Mouse (Mus musculus) CD8-positive naive resting alpha-beta T cell, adult 57 days (primary cell): ENCODE data around the gene Olfr1512. TPM values are rescaled to one million over a fixed set of nuclear protein-coding genes. Genes with fewer than 3 reads are reported as not detected.

Experiments
- total RNA-seq: library from RNA; stranded (reverse); gene quantifications from one replicate; pipeline ENCODE4 v1.2.4, GENCODE M21; 2023

Olfr1512 gene
- not detected for total RNA-seq

GRCm38 (mm10) chr14:52379068-52379467 is at the start of gene Olfr1512:
Gene Olfr1512, minus strand, starts transcription at chr14:52379168.

DNA sequence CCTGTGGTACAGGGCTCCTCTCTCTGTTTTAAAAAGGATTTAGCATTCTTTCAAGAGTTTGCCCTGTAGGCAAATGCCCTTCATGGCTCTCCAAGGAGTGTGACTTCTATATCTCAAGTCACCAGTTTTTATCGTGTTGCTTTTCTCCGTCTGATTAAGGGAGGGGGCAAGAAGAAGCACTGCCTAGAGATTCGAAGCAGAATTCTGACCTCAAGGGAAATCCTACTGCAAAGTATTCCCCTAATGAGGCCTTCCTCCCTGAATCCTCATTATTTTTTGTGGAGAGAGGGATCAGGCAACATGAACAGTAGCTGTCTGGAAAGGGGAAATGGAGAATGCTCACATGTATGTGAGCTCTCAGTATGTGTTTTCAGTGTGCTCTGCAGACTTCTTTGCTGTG is 35.3 kb upstream of the Olfr1512 start, which contains the start of gene Olfr1510:
Olfr1510 (minus strand) TSS at position 101 of the 400 bp plus-strand sequence.

DNA sequence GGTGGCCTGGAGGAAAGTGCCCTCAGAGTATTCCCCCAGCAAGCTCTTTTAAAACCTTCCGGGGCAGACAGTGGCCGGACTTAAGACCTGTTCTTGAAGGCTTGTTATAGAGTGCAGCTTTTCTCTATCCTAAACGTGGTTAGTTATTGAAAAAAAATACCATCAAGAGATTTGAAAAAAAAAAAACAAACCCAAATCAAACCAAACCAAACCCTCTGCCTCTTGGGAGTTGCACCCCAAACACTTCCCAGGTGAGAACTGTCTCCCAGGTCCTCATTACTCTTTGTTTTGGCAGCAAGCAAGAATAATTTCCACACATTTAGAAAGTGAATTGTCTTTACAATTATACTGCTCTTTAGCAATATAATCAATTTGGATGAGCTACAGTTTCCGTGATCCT is 18.3 kb upstream of the Olfr1512 start, which contains the start of gene Olfr1511:
Olfr1511 (minus strand) TSS at position 101 of the 400 bp plus-strand sequence.

DNA sequence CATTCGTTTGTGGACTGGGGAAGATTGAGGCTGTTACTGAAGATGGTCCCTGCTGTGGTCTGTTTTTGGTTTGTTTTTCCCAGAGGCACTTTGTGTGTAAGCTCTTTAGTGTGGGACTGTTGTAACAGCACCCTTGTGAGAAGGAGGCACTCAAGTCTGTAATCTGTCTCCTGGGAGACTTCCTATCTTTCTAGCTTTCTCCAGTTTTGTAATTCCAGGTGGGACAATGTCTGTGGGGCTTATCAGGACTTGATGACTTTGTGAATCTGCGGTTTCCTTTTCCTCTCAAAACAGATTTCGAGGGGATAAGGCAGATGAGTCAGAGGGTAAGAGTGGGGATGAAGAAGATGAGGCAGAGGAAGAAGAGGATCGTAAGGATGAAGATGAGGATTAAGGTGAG is 22.7 kb downstream of the Olfr1512 start, which contains the start of gene Olfr1513:
Olfr1513 (minus strand) TSS at position 101 of the 400 bp plus-strand sequence.

DNA sequence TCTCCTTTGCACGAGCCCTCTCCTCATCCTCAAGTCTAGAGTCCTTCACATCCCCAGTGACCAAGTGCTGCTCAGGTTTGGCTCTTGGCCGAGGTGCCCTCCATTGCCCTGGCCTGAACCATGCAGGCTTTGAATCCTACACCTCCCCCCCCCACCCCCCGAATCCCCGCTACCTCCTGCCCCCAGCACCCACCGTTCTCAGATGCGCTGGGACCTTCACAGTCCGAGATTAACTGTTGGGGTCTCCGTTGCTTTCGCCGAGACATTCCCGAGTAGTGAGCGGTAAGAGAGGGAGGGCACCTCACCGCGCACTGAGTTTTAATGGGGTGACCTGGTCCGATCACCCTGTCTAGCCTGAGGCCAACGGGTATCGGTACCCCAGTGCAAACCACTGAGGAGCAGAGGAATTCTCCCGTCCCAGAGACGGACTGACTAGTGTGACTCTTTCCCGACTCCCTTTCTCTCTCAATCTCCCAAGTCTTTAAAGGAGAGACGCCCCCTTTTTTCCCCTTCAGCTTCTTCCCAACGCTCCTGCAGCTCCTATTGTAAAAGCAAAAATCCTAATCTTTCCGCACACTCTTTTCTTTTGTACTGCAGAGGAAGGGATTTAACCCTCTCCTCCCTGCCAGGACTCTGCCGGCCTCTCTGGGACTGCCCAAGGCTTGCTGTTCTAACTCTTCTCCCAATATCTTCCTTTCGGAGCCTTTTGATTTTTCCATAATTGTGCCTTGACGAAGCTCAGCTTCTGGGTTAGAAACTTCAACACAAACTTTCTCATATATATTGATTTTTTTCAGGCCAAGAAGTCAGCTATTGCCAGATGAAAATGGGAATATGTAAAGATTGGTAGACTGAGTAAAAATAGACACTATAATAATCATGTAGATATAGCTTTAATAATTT is 50.8 kb downstream of the Olfr1512 start, which contains the start of gene Sall2:
Sall2 (minus strand) TSS at position 853 of the 903 bp plus-strand sequence.

Other genes with a start within 250 kb of the Olfr1512 start
- gene Supt16, start 181.8 kb downstream of the Olfr1512 start, total RNA-seq, result 63.9 TPM
- 255 TPM for gene Chd8, start 121.4 kb downstream of the Olfr1512 start, total RNA-seq
- gene Tox4, start 100.0 kb downstream of the Olfr1512 start, total RNA-seq, result 103 TPM
- 15.4 TPM for gene Rab2b, start 99.6 kb downstream of the Olfr1512 start, total RNA-seq
- 80.6 TPM for gene Mettl3, start 74.0 kb downstream of the Olfr1512 start, total RNA-seq
- gene Sall2, start 50.4 kb downstream of the Olfr1512 start, total RNA-seq, result 2.6 TPM
- gene Olfr1513, start 22.8 kb downstream of the Olfr1512 start, total RNA-seq, result not detected
- gene Olfr1511, start 18.2 kb upstream of the Olfr1512 start, total RNA-seq, result not detected
- gene Olfr1510, start 35.2 kb upstream of the Olfr1512 start, total RNA-seq, result not detected
- not detected for gene Olfr1509, start 63.8 kb upstream of the Olfr1512 start, total RNA-seq
- not detected for gene Olfr1508, start 88.3 kb upstream of the Olfr1512 start, total RNA-seq
- 0.64 TPM for gene Olfr1507, start 116.6 kb upstream of the Olfr1512 start, total RNA-seq